Mouse (Mus musculus) layer of hippocampus, postnatal 25 days (tissue): ENCODE results near the gene Tnks1bp1. TPM values are rescaled to one million over a fixed set of nuclear protein-coding genes. Genes with fewer than 3 reads are reported as not detected.

Experiments
- DNase-seq, 2 experiments: peaks; one replicate each; pipeline ENCODE4 v3.0.0; 2022; ENCODE audit warnings: mixed read lengths in 2 of 2, low spot score in 1 of 2; ENCODE audit errors: extremely low spot score in 1 of 2
- total RNA-seq, 2 experiments: library from RNA; stranded (reverse); gene quantifications; 2 replicates each; pipeline ENCODE4 v1.2.3; 2021

Tnks1bp1 gene
- total RNA-seq, 2 experiments from 2014 or later = 141 to 159 TPM

GRCm38 (mm10) chr2:85071921-85072320 is 24.1 kb downstream of the Tnks1bp1 start:
- no peak for DNase-seq

GRCm38 (mm10) chr2:85073751-85074150 is 25.9 kb downstream of the Tnks1bp1 start:
- DNase-seq = no peak

- no peak for DNase-seq
Observed at GRCm38 (mm10) chr2:85088716-85089646, 41.2 kb downstream of the Tnks1bp1 start.

- no peak for DNase-seq
Observed at GRCm38 (mm10) chr2:85091325-85091724, 43.5 kb downstream of the Tnks1bp1 start.

- no peak for DNase-seq
Observed at GRCm38 (mm10) chr2:85093376-85093775, 45.6 kb downstream of the Tnks1bp1 start.

GRCm38 (mm10) chr2:85095906-85096305 is 48.1 kb downstream of the Tnks1bp1 start:
- no peak for DNase-seq

- DNase-seq = no peak
Observed at GRCm38 (mm10) chr2:85098014-85098413, 50.2 kb downstream of the Tnks1bp1 start.

GRCm38 (mm10) chr2:85098824-85099511 is 51.1 kb downstream of the Tnks1bp1 start:
- DNase-seq = no peak

- no peak for DNase-seq
Observed at GRCm38 (mm10) chr2:85103201-85103600, 55.4 kb downstream of the Tnks1bp1 start.

GRCm38 (mm10) chr2:85105426-85106013 is 57.7 kb downstream of the Tnks1bp1 start:
- no peak for DNase-seq

- no peak for DNase-seq
Observed at GRCm38 (mm10) chr2:85106068-85106790, 58.4 kb downstream of the Tnks1bp1 start.

GRCm38 (mm10) chr2:85106941-85107340 is 59.1 kb downstream of the Tnks1bp1 start:
- DNase-seq = no peak

- no peak for DNase-seq
Observed at GRCm38 (mm10) chr2:85110288-85110875, 62.6 kb downstream of the Tnks1bp1 start.

Other genes with a start within 250 kb of the Tnks1bp1 start
- gene Ube2l6, start 249.2 kb upstream of the Tnks1bp1 start, total RNA-seq = 1 to 10 TPM; 3.9 to 4.3 TPM
- gene Smtnl1, start 225.4 kb upstream of the Tnks1bp1 start, total RNA-seq = not detected
- 10 to 100 TPM; 58.0 to 60.3 TPM for gene Timm10, start 221.0 kb upstream of the Tnks1bp1 start, total RNA-seq
- under 1 TPM; 0.30 to 0.35 TPM for gene Slc43a1, start 209.2 kb upstream of the Tnks1bp1 start, total RNA-seq
- 10 to 100 TPM; 92.3 to 94.5 TPM for gene Rtn4rl2, start 161.3 kb upstream of the Tnks1bp1 start, total RNA-seq
- gene Slc43a3, start 111.4 kb upstream of the Tnks1bp1 start, total RNA-seq = under 1 TPM; 0.82 to 0.98 TPM
- gene Prg2, start 67.6 kb upstream of the Tnks1bp1 start, total RNA-seq = not detected
- not detected for gene Prg3, start 59.8 kb upstream of the Tnks1bp1 start, total RNA-seq
- 100 to 1,000 TPM; 108 to 111 TPM for gene Ssrp1, start 10.8 kb upstream of the Tnks1bp1 start, total RNA-seq
- gene P2rx3, start 10.6 kb upstream of the Tnks1bp1 start, total RNA-seq = 1 to 10 TPM; 1.8 to 2.5 TPM
- 1 to 10 TPM; 1.1 to 1.4 TPM for gene Aplnr, start 88.2 kb downstream of the Tnks1bp1 start, total RNA-seq
- 10 to 100 TPM; 15.0 to 19.1 TPM for gene Lrrc55, start 149.2 kb downstream of the Tnks1bp1 start, total RNA-seq